Mouse (Mus musculus) cerebellum, adult 11-12 months (tissue): ENCODE data around the gene Syce1.

Source experiments
- DNase-seq: peaks from one replicate; pipeline ENCODE4 v3.0.0; 2022

The Syce1 gene

GRCm38 (mm10) chr7:140787406-140788052 lies at the start of gene Syce1:
Syce1 (minus strand) TSS chr7:140787852.
- no peak for DNase-seq

DNA sequence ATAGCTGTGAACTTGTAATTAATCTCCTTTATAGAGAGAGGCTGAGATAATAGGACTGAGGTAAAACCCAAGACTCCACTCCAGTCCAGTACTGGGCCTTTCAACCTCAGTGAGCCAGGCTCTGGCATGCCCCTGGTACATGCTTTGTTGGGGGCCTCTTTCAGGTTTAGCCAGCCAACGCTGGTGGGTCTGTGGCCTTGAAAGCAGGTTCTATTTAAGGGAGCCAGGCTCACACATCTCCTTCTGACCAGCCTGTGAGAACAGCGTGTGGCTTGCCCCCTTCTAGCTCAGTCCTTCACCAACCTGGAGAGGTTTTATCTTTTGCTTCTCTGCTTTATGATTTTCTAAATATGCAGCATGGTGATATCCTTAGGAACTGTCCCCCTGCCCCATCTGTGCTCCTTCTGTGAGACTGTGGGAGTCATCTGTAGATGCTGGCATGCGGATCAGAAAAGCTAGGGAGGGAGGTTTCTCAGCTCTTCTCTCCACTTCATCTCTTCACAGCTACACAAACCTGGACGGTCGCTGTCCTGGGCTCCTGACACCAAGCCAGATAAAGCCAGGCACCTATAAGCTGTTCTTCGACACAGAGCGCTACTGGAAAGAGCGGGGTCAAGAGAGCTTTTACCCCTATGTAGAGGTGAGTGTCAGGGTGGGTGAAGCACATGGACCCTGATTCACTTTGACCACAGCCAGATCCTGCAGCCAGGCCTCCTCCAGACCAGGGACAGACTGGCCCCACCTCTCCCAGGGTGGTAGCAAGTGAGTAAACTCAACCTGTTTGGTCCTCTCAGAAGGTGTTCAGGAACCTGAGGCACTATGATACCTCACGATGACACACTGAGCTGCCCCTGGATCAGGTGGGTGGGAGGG lies 48.8 kb upstream of the Syce1 start:
- DNase-seq, result no peak

- no peak for DNase-seq
Observed at GRCm38 (mm10) chr7:140835758-140836087, 48.1 kb upstream of the Syce1 start.

DNA sequence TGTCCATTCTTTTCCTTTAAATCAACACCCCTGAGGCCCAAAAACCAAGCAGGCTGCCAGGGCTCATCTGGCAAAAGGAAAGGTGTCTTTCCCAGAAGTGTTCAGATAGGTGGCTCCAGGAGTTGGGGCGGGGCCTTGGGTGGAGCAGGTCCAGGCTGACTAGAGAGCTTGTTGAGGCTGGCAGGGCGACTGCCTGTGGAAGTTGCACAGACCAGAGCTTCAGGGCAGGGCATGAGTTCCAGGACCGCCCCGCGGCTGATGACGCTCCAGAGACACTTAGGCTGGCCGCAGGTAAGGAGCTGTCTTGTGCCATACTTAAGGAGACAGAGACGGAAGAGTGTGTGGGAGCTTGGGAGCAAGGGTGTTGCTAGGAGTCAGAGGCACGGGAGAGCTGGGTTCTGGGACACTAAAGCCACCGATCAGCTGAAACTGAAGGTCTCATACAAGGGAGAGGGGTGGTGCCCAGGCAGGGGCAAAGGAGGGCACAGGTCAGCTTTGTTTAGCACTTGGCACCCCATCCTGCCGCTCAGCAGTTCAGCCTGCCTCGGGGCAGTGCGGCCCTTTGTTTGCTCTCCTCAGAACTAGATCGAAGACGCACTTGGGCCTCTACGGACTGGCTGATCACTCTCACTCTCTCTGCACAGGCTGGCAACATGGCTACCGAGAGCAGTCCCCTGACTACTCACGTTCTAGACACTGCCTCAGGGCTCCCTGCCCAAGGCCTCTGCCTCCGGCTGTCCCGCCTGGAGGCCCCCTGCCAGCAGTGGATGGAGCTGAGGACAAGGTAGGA lies 47.5 kb upstream of the Syce1 start, which contains the start of gene Urah:
Gene Urah, plus strand, starts transcription at position 51 of the 790 bp plus-strand sequence.
- no peak for DNase-seq

DNA sequence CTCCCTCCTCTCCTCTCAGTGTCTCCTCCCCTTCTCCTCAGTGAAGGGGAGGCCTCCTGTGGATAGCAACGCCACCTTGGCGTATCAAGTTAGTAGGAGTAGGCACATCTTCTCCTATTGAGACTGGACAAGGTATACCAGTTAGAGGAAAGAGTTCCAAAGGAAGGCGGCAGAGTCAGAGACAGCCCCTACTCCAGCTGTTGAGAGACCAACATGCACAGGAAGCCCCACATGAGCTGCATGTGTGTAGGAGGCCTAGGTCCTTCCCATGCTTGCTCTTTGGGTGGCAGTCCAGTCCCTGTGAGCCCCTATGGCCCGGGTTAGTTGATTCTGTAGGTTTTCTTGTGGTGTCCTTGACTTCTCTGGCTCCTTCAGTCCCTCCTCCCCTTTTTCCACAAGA lies 45.7 kb upstream of the Syce1 start:
- no peak for DNase-seq

- no peak for DNase-seq
Observed at GRCm38 (mm10) chr7:140831447-140831846, 43.8 kb upstream of the Syce1 start.

GRCm38 (mm10) chr7:140828171-140828881 lies 40.7 kb upstream of the Syce1 start:
- DNase-seq, result peak; percentile 85

GRCm38 (mm10) chr7:140822731-140823130 lies 35.1 kb upstream of the Syce1 start:
- DNase-seq, result no peak

DNA sequence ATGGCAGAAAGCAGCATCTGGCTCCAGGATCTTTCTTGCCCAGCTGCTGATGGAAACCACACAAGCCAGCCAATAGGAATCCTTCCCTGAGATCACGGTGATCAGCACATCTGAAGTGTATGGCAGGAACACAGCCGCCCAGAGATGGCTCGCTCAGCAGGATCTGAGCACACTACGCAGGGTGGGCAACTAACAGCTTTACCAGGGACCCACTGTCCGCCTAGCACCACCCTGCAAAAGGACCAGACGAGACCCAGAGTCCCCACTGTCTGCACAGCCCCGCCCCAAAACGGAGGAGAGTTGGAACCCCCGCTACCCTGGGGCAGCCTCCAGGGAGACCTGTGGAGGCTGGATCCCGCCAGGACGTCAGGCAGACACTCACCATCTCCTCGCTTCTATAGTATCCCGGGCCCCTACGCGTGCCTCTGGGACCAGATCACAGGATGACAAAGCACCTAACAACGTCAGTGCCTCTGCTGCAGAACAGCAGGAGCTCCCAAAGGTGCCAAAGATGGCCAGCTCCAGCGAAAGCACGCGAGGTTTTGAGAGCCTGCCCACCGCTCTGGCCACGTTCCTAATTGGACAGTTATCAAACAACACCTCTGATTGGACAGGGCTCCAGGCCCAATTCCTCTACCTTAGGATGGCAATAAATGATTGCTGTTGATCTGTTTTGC lies 34.1 kb upstream of the Syce1 start, which contains the start of gene Zfp941:
Gene Zfp941, minus strand, starts transcription at position 526 of the 677 bp plus-strand sequence.
- peak; percentile 86 for DNase-seq

- DNase-seq, result peak; percentile 45
Observed at GRCm38 (mm10) chr7:140821305-140821652, 33.6 kb upstream of the Syce1 start.

DNA sequence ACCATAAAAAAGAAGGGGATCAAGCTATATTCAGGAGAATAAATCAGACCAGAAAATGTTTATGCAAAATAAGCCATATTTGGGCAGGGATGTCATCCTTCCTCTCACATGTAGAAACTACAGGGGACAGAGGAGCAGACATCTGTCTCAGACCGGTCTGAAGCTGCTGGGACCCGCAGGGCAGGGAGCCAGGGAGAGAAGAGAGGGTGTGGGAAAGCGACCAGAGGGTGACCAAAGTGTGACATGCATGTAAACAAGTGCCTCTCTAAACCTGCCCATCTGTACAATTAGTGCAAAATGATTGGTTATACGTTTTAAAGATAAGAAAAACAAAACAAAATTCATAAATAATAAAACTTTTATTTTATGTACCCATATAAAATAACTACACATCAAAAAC lies 32.5 kb upstream of the Syce1 start:
- no peak for DNase-seq

GRCm38 (mm10) chr7:140812850-140813249 lies 25.2 kb upstream of the Syce1 start:
- no peak for DNase-seq

DNA sequence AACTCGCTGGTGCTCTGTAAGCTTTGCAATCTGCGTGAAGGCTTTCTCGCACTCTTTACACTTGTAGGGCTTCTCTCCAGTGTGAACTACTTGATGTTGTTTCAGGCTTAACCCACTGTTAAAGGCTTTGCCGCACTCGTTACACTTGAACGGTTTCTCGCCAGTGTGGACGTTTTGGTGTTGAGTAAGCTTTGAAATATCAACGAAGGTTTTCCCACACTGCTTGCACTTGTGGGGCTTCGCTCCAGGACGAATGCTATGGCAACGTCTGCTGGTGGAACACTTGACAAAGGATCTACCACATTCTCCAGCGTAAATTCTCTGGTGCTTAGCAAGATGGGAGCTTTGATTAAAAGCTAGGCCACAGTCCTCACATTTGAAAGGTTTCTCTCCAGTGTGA lies 24.1 kb upstream of the Syce1 start:
- no peak for DNase-seq

GRCm38 (mm10) chr7:140810496-140810895 lies 22.8 kb upstream of the Syce1 start:
- no peak for DNase-seq

DNA sequence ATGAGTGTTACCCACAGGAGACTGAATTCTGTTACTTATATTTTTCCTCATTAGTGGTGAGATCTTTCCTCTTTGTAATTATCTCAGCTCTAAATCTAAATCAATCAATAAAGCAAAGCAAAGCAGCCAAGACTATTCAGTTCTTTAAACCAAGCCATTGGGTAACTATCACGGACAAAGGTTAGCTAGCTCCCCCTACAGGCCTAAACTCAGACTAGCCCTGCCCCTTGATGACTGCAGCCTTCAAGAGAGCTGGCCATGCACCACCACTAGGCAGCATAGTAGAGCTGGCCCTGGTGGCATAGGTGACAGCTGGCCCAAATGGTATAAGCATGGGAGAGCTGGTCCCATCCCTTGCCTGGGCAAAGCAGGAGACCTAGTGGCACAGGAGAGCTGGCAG lies 18.1 kb upstream of the Syce1 start:
- DNase-seq, result no peak

DNA sequence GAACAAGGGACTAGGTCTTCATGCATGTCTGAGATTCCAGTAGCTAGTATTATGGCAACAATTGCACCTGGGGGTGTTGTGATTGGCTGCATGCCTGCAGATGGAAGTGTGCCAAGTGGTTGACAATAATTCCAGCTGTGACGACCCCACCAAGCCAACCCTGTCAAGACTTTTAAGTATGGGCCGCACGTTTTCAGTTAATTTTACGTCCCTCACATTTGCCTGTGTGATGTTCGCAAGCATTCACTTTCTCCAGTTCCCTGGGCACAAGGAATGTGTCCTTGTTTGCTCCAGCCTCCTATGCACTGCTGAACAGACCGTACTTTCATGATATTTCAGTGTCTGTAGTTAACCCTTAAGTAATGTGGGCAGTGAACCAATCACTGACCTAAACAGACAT lies 15.0 kb upstream of the Syce1 start:
- DNase-seq, result no peak

GRCm38 (mm10) chr7:140798212-140798611 lies 10.6 kb upstream of the Syce1 start:
- no peak for DNase-seq

DNA sequence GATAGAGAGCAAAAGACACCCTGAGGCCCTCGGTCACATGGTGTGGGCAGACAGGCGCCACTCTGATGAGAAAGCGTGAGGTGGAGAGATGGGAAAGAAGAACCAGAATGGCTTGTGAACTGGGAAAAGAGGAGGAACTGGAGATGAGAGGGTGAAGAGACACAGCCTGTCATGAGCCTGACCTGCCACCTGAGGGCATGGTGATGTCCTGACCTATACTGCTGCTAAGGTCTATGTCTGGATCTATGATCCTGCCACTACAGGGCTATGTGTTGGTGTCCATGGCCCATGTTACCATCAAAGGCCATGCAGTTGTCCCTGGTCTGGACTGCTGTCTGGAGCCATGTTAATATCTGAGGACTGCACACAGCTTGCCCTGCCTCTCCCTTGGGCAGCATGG lies 10.0 kb upstream of the Syce1 start:
- DNase-seq, result no peak

GRCm38 (mm10) chr7:140793541-140793940 lies 5.9 kb upstream of the Syce1 start:
- DNase-seq, result no peak

DNA sequence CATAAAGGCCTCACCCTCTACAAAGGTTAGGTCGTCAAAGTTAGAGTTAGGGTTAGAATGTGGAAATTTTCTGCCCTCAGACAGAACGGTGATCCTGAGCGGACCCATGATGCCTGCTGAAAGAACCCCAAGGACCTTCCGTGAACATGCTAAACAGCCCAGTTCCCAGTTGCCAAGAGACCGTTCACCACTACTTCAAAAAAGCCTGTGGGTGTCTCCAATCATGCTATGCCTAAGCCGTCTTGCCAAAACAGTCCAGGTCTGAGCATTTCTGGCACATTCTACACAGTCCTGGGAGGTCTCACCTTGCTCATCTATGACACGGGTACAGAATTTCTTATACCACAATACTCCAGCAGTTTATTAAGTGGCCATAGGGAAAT lies 392 bp upstream of the Syce1 start:
- DNase-seq, result no peak

DNA sequence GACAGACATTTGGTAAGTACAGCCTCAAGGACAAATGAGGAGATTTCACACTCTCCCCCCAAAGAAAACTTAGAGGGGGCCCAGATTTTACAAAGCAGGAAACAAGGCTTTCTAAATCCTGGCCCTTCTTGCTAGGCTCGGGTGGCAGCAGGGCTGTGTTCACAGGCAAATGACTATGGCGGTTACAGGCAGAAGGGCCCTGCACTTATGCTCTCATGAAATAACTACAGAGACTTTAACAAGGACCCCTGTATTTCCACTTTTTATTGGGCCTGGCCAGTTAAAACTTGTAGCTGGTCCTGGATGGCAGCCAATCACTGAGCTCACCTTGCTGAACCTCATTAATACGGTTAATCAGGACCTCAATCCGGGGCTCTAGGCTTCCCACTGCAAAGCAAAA lies 7.1 kb downstream of the Syce1 start:
- no peak for DNase-seq
